Mouse (Mus musculus): ENCODE results near the gene Scgb2b19.
"Not testable (repeated sequence)": the region's sequence is repeated elsewhere in the genome, so short reads cannot be mapped to it uniquely, and the experiment has no call there.

Gene Scgb2b19

DNA sequence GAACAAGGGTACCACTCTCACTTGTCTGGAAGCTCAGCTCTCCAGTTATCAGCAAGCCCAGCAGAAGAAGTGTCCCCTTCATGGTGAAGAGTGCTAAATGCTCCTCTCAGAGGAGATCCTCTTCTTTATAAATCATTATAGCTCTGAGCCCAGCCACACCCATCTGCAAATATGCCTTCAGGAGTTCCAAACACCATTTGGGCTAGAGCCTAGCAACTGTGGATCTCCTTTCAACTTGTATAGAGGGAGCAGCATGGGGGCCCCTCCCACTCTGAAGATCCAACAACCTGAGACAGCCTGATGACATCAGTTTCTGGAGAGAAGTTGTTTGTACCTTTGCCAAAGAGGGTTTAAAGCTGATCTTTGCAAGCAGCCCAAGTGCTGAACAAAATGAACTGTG is at the start of gene Scgb2b19:
Gene Scgb2b19, minus strand, starts transcription at position 101 of the 400 bp plus-strand sequence.
- in situ Hi-C loops (cut with MboI; ENCODE audit: unreplicated experiment in 2 of 2), result not testable (repeated sequence)

DNA sequence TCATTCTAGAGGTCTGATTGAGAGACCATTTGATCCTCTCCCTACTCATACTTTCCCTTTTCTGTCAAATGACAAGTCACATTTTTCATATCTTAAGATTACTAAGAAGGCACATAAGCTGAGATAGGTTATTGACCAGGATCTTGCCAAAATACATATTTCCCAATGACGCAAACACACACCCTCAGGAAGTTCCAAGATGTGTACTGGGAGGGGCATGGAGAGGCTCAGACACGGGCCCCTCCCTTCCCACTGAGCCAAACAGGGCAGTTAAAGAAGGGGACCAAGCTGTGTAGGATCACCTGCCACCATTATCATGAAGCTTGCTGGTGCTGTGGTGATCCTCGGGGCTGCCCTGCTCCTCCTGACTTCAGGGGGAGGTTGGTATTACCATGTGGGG is 6.9 kb upstream of the Scgb2b19 start, which contains the start of gene Scgb1b19:
Gene Scgb1b19, plus strand, starts transcription at position 301 of the 400 bp plus-strand sequence.
- in situ Hi-C loops (cut with MboI; ENCODE audit: unreplicated experiment in 2 of 2), result not testable (repeated sequence)

Data from v-Abl transformed pro-B cells (cell line).